10 mouse cellular contexts compared by ENCODE assay signal in the genomic region with DNA sequence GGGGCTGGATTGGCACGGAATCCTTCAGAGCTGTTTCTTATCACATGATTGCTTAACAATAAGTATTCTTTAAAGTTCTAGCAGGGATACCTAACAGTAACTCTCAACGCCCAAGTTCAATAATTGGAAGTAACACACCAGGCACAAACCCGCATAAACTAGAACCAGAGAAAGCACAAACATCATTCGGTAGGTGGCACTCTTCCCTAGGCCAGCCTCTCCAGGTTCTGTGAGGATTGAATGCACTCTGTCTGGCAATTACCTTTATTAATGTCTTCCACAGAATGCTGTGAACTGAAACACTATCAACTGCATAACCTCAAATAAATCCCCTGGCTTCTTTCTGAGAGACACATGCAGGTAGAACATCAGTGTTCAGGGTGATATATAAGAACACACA.
A peak's percentile ranks its signal among the peaks of the same experiment; 100 is the strongest.
DNase-seq lines count a peak whose midpoint lies in the region; ATAC-seq lines count a peak whose summit lies in the region.
"Had no signal": no experiment of that assay in that cellular context is flagged by ENCODE, and none has a peak within 500 bp of the region (broad histone marks: within the 10 kb centered on the region; RNA-seq: fewer than 3 reads in every experiment).

No protein-coding gene starts in this region.

- H3K27me3 ChIP-seq in forebrain, embryonic 15.5 days: no peaks in the 10 kb centered on the region
- H3K27me3 ChIP-seq in forebrain, embryonic 11.5 days (ENCODE audit: control insufficient read depth, insufficient read depth, low read length): no peaks in the 10 kb centered on the region
- H3K27me3 ChIP-seq: embryonic facial prominence, embryonic 13.5 days; neural tube, embryonic 12.5 days had no signal

- ATAC-seq in forebrain, embryonic 15.5 days (replicated peaks): peak; percentile 35; the same call in 1 of the 2 replicates
- ATAC-seq in forebrain, embryonic 11.5 days (replicated peaks; ENCODE audit: low FRiP score): no peak
- no peak for ATAC-seq in monocyte, adult 5-6 weeks (replicated peaks; ENCODE audit: insufficient number of reproducible peaks, low FRiP score, low TSS enrichment, poor library complexity, severe bottlenecking)

- no peaks in the 10 kb centered on the region for H3K9me3 ChIP-seq in forebrain, embryonic 15.5 days
- no peaks in the 10 kb centered on the region for H3K9me3 ChIP-seq in forebrain, embryonic 11.5 days (ENCODE audit: control insufficient read depth, low read length)
- H3K9me3 ChIP-seq: embryonic facial prominence, embryonic 13.5 days; neural tube, embryonic 12.5 days had no signal

- no peaks in the 10 kb centered on the region for H3K36me3 ChIP-seq in forebrain, embryonic 15.5 days
- H3K36me3 ChIP-seq in forebrain, embryonic 11.5 days (ENCODE audit: control insufficient read depth, insufficient read depth, low read length): no peaks in the 10 kb centered on the region
- H3K36me3 ChIP-seq: embryonic facial prominence, embryonic 13.5 days; neural tube, embryonic 12.5 days had no signal

- H3K4me3 ChIP-seq in forebrain, embryonic 15.5 days: no peak overlapping the region
- H3K4me3 ChIP-seq in forebrain, embryonic 11.5 days (ENCODE audit: low read depth, low read length): no peak overlapping the region
- H3K4me3 ChIP-seq: embryonic facial prominence, embryonic 13.5 days; neural tube, embryonic 12.5 days had no signal

- H3K4me1 ChIP-seq in forebrain, embryonic 15.5 days: no peaks in the 10 kb centered on the region
- no peaks in the 10 kb centered on the region for H3K4me1 ChIP-seq in forebrain, embryonic 11.5 days (replicated peaks; ENCODE audit: control insufficient read depth, insufficient read depth, low read length)
- H3K4me1 ChIP-seq: embryonic facial prominence, embryonic 13.5 days had no signal

- H3K4me2 ChIP-seq in forebrain, embryonic 15.5 days (replicated peaks): no peak overlapping the region
- no peak overlapping the region for H3K4me2 ChIP-seq in forebrain, embryonic 11.5 days (ENCODE audit: low read depth, low read length, severe bottlenecking)
- H3K4me2 ChIP-seq: embryonic facial prominence, embryonic 13.5 days; neural tube, embryonic 12.5 days had no signal

- 58% methylated on average over 4 of the region's 4 CpGs for WGBS in forebrain, embryonic 15.5 days
- WGBS in forebrain, embryonic 11.5 days: 66% methylated on average over 4 of the region's 4 CpGs

- no peak overlapping the region for H3K27ac ChIP-seq in forebrain, embryonic 15.5 days (replicated peaks)
- H3K27ac ChIP-seq in forebrain, embryonic 11.5 days (ENCODE audit: low read depth, low read length): no peak overlapping the region
- H3K27ac ChIP-seq: embryonic facial prominence, embryonic 13.5 days; neural tube, embryonic 12.5 days had no signal

- DNase-seq in forebrain, embryonic 11.5 days (ENCODE audit: low spot score): no peak
- peak; percentile 13 for DNase-seq in ovary, postnatal 36 days (ENCODE audit: low spot score)
- DNase-seq in ovary, postnatal 14 days (ENCODE audit: low spot score): no peak
- peak; percentile 13 for DNase-seq in kidney, postnatal 10 days
- DNase-seq in right cerebral cortex, adult 2 months (ENCODE audit: low spot score in 2 of 2): peak; percentile 45 to 58
- DNase-seq in urinary bladder, adult 18-20 months (ENCODE audit: low spot score in 2 of 2): no peak

- H3K9ac ChIP-seq in forebrain, embryonic 15.5 days (replicated peaks): no peak overlapping the region
- no peak overlapping the region for H3K9ac ChIP-seq in forebrain, embryonic 11.5 days (ENCODE audit: low read length)
- H3K9ac ChIP-seq: embryonic facial prominence, embryonic 13.5 days; neural tube, embryonic 12.5 days had no signal

Comparison
In these comparisons a context has a peak if more than half of its experiments do, and no peak if none do; other contexts are left out.
1. DNase-seq: peak in ovary, postnatal 36 days (single experiment), kidney, postnatal 10 days (single experiment) and right cerebral cortex, adult 2 months (2 of 2); none in forebrain, embryonic 11.5 days (single experiment), ovary, postnatal 14 days (single experiment) and urinary bladder, adult 18-20 months (0 of 2).